Mouse (Mus musculus): ENCODE data around the gene Syce2.
A peak's percentile ranks its signal among the peaks of the same experiment; 100 is the strongest.
"Not testable (repeated sequence)": the region's sequence is repeated elsewhere in the genome, so short reads cannot be mapped to it uniquely, and the experiment has no call there.

GRCm38 (mm10) chr8:84907979-84908378 lies 36.1 kb downstream of the Syce2 start:
- TF ChIP-seq CTCF (IDR thresholded peaks at IDR 0.05) = peak; percentile 42
- TF ChIP-seq POLR2A (IDR thresholded peaks at IDR 0.05; ENCODE audit: insufficient read depth, low read depth, low read length) = not testable (repeated sequence)

Data from heart, adult 2 months (tissue).